Mouse (Mus musculus) liver, embryonic 13.5 days (tissue): Measurements from ENCODE around the gene Tiam1. TPM values are rescaled to one million over a fixed set of nuclear protein-coding genes. Genes with fewer than 3 reads are reported as not detected.
A peak's percentile ranks its signal among the peaks of the same experiment; 100 is the strongest.

Experiments
- ATAC-seq: fragments of 200-750 bp; cut with Nextera tagmentation; 2 replicates; pipeline ENCODE4 v1.8.0; 2017; ENCODE audit warnings: low read depth, mild to moderate bottlenecking, moderate number of reproducible peaks, moderate library complexity
- DNase-seq: peaks from one replicate; pipeline ENCODE4 v3.0.0; 2022
- H3K27ac ChIP-seq: fragments of 300-500 bp; sonication (generic); 2 replicates; pipeline ENCODE4 v1.5.1; 2015; ENCODE audit warnings: moderate library complexity, mild to moderate bottlenecking, inconsistent platforms
- H3K27me3 ChIP-seq: fragments of 300-500 bp; sonication (generic); 2 replicates; pipeline ENCODE4 v1.6.1; 2015; ENCODE audit warnings: mild to moderate bottlenecking, inconsistent platforms
- H3K36me3 ChIP-seq: fragments of 300-500 bp; sonication (generic); 2 replicates; pipeline ENCODE4 v1.6.1; 2015; ENCODE audit warnings: mild to moderate bottlenecking, inconsistent platforms
- H3K4me1 ChIP-seq: fragments of 300-500 bp; sonication (generic); replicated peaks from 2 replicates; pipeline ENCODE4 v1.6.1; 2015; ENCODE audit warnings: inconsistent platforms
- H3K4me2 ChIP-seq: fragments of 300-500 bp; sonication (generic); 2 replicates; pipeline ENCODE4 v1.6.1; 2015; ENCODE audit warnings: inconsistent platforms, mild to moderate bottlenecking, moderate library complexity
- H3K4me3 ChIP-seq: fragments of 300-500 bp; sonication (generic); replicated peaks from 2 replicates; pipeline ENCODE4 v1.5.1; 2015; ENCODE audit warnings: mild to moderate bottlenecking, inconsistent platforms
- H3K9ac ChIP-seq: fragments of 300-500 bp; sonication (generic); 2 replicates; pipeline ENCODE4 v1.6.1; 2015; ENCODE audit warnings: mild to moderate bottlenecking, inconsistent platforms
- H3K9me3 ChIP-seq: fragments of 300-500 bp; sonication (generic); replicated peaks from 2 replicates; pipeline ENCODE4 v1.6.1; 2016; ENCODE audit warnings: inconsistent platforms
- WGBS: fragments of 180-500 bp; shearing (Covaris S2); methylation state at CpG from one replicate; pipeline ENCODE4 v1.1.7; 2015; ENCODE audit not compliant: insufficient replicate concordance; 5-methylcytosine and 5-hydroxymethylcytosine counted together
- polyA plus RNA-seq: library from polyadenylated mRNA; unstranded; fragments of >200 nt; fragmentation: Nextera tagmentation; extraction: Ambion mirVana; gene quantifications from 2 replicates; pipeline ENCODE4 v1.2.1, GENCODE M21; 2015

Gene Tiam1
- polyA plus RNA-seq, 1 experiment from 2014 or later, result 4.8 TPM

GRCm38 (mm10) chr16:89962876-89963275 is 180.7 kb downstream of the Tiam1 start:
- Histone ChIP-seq H3K9ac (no peak overlapping the region), H3K9me3 (0 out of 2 replicates have a peak, but pooled peaks cover 5% of the 10 kb centered on the region), H3K27me3 (peaks cover 40% of the 10 kb centered on the region), H3K4me3 (no peak overlapping the region), H3K27ac (no peak overlapping the region), H3K4me2 (no peak overlapping the region), H3K4me1 (peaks cover 8% of the 10 kb centered on the region), H3K36me3 (no peaks in the 10 kb centered on the region)
- peak; percentile 26; the same call in 1 of the 2 replicates for ATAC-seq
- 77% methylated on average over 14 of the region's 14 CpGs for WGBS
- no peak for DNase-seq

DNA sequence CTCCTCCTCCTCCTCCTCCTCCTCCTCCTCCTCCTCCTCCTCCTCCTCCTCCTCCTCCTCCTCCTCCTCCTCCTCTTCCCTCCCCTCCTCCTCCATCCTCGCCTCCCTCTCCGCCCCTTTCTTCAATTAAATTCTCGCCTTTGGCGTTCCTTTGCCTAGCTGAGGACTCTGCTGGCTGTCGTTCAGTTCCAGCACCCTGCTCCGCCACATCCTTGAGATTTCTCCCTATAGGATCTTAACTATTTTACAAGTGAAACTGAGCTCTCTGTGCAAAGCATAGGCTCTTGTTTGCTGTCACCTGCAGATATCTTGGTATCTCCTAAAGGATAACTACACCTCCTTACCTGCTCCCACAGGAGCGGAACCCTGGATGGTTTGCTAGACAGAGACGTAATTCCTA is 182.7 kb downstream of the Tiam1 start:
- Histone ChIP-seq H3K9ac (no peak overlapping the region), H3K9me3 (0 out of 2 replicates have a peak, but pooled peaks cover 5% of the 10 kb centered on the region), H3K4me1 (peaks cover 8% of the 10 kb centered on the region), H3K36me3 (no peaks in the 10 kb centered on the region), H3K27me3 (peaks cover 41% of the 10 kb centered on the region), H3K4me3 (no peak overlapping the region), H3K27ac (no peak overlapping the region), H3K4me2 (peak overlapping the region; percentile 61)
- no peak for ATAC-seq
- DNase-seq, result no peak
- WGBS, result 33% methylated on average over 6 of the region's 8 CpGs

- no peak for ATAC-seq
- Histone ChIP-seq H3K9ac (0 out of 2 replicates have a peak overlapping the region, but pooled peaks have one; percentile 29), H3K27ac (no peak overlapping the region), H3K4me3 (peak overlapping the region; percentile 46), H3K27me3 (peaks cover 41% of the 10 kb centered on the region), H3K36me3 (no peaks in the 10 kb centered on the region), H3K4me1 (peaks cover 8% of the 10 kb centered on the region), H3K4me2 (peak overlapping the region; percentile 61), H3K9me3 (0 out of 2 replicates have a peak, but pooled peaks cover 5% of the 10 kb centered on the region)
- DNase-seq, result no peak
- 1% methylated on average over 33 of the region's 33 CpGs for WGBS
Observed at GRCm38 (mm10) chr16:89960186-89960878, 183.2 kb downstream of the Tiam1 start.

DNA sequence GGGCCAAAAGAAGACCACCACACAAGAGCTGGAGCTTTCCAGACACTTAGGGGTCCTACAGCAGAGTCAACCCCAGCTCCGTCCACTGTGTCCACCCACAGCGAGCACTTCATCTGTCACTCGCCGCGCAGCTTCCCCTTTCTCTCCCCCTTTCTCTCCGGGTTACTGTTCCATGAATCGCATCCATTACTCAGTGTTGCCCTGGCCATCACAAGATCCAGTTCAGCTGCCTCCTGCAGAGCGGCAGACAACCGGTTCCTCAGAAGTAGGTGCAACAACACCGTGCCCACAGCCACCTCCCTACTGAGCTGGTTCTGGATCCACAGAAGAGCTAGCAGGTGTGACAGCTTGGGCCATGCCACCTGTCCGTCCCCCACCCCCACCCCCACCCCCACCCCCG is 184.6 kb downstream of the Tiam1 start:
- no peak for DNase-seq
- 15% methylated on average over 12 of the region's 12 CpGs for WGBS
- Histone ChIP-seq H3K4me3 (no peak overlapping the region), H3K27ac (no peak overlapping the region), H3K27me3 (peaks cover 41% of the 10 kb centered on the region), H3K4me1 (peaks cover 8% of the 10 kb centered on the region), H3K9me3 (no peaks in the 10 kb centered on the region), H3K4me2 (no peak overlapping the region), H3K9ac (no peak overlapping the region), H3K36me3 (no peaks in the 10 kb centered on the region)
- no peak for ATAC-seq

DNA sequence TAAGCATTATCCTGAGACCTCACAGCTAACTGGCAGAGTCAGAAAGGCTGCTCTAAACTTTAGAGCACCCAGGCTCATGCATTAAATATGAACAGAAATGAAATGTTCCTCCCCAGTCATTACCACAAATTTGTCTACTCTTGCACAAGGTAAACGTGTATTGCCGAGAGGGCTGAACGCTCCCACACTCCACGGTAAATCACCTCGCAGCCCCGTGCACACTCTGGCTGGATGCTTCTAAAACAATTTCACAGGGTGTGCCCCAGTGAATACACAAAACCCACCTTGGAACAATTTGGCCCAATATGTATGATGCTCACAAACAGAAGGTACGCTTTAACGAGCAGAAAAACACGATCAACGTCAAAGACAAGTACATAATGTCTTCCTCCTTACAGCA is 185.5 kb downstream of the Tiam1 start:
- WGBS, result 78% methylated on average over 10 of the region's 10 CpGs
- Histone ChIP-seq H3K4me1 (peaks cover 8% of the 10 kb centered on the region), H3K9ac (no peak overlapping the region), H3K27ac (no peak overlapping the region), H3K4me2 (no peak overlapping the region), H3K4me3 (no peak overlapping the region), H3K9me3 (no peaks in the 10 kb centered on the region), H3K27me3 (peaks cover 41% of the 10 kb centered on the region), H3K36me3 (no peaks in the 10 kb centered on the region)
- ATAC-seq (no peak), DNase-seq (no peak)

DNA sequence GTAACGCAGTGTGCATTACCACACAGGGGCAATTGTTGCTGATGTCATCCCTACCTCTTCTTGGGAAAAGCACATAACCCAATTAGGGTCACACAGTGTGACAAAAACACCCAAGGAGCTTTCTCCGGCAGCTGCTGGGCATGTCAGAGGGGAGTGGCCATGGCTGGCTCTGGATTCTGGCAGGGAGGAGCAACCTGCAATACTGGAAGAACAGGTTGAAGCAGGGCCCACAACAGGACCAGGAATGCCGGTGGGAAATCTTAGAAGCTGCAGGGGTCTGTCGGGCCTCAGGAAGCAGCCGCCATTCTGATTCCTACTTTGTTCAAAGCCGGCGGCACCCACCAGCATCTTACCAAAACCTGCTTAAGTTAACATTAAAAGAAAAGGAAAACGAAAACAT is 189.0 kb downstream of the Tiam1 start:
- no peak overlapping the region for H3K4me2 ChIP-seq
- 73% methylated on average over 8 of the region's 8 CpGs for WGBS
- no peak overlapping the region for H3K9ac ChIP-seq
- H3K4me1 ChIP-seq, result no peaks in the 10 kb centered on the region
- no peak overlapping the region for H3K27ac ChIP-seq
- no peaks in the 10 kb centered on the region for H3K9me3 ChIP-seq
- H3K36me3 ChIP-seq, result no peaks in the 10 kb centered on the region
- DNase-seq (no peak), ATAC-seq (no peak)
- peaks cover 14% of the 10 kb centered on the region for H3K27me3 ChIP-seq
- no peak overlapping the region for H3K4me3 ChIP-seq

DNA sequence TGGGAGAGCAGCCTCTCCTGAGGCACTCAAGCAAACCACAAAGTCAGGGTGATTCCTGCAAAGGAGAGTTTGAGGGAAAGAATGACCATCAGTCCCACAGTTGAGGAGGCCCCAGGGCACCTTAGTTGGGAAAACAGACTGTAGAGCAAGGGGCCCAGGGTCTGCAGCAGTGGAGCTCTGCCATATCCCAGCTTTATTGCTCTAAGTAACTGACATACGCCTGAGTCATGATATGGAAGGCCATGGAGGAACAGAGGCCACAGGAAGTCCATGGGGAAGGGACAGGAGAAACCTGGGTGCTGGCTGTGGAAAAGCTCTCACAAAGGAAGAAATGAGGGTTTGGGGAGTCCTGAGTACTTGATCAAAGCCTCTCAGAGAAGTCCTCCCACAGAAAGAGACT is 189.5 kb downstream of the Tiam1 start:
- DNase-seq (no peak), ATAC-seq (no peak)
- H3K27ac ChIP-seq, result no peak overlapping the region
- no peaks in the 10 kb centered on the region for H3K9me3 ChIP-seq
- H3K9ac ChIP-seq, result no peak overlapping the region
- H3K36me3 ChIP-seq, result no peaks in the 10 kb centered on the region
- 41% methylated on average over 1 of the region's 1 CpGs for WGBS
- H3K4me1 ChIP-seq, result no peaks in the 10 kb centered on the region
- H3K27me3 ChIP-seq, result peaks cover 10% of the 10 kb centered on the region
- no peak overlapping the region for H3K4me3 ChIP-seq
- no peak overlapping the region for H3K4me2 ChIP-seq

DNA sequence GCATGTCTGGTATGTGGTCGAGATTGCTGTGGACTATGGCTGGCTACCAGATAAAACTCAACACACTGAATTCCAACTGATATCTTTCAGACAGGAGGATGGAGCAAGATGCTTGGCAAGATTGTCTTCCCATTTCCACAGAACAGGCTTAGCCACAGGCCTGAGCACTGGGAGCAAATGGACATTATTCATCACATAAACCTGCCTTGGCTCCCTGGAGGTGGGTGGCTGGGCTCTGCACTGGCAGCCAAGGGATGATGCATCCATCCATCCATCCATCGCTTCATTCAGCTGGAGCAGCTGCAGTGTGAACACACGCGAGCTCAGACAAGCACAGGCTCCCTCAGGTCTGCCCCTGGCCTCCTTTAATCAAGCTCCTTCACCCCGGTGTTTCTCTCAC is 190.7 kb downstream of the Tiam1 start:
- H3K27ac ChIP-seq, result no peak overlapping the region
- WGBS, result 69% methylated on average over 5 of the region's 5 CpGs

DNA sequence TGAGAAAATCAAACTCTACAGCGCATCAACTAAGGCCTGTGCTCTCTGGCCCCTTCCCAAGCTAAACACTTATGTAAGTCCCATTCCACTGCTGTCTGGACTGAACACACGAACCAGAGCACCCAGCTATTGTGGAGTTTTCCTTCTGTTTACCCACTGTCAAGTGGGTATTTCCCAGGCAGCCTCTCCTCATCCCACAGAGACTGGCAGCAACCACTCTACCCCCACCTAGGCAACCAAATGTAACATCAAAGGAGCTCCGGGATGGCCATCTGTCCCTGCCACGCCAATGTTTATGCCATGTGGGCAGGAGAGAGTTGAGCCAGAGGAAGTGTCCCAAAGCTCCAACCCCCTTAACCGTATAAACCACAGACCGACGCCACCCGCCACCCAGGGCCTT is 192.8 kb downstream of the Tiam1 start:
- ATAC-seq (no peak), DNase-seq (no peak)
- H3K9ac ChIP-seq, result no peak overlapping the region
- H3K27ac ChIP-seq, result no peak overlapping the region
- H3K9me3 ChIP-seq, result no peaks in the 10 kb centered on the region
- no peaks in the 10 kb centered on the region for H3K4me1 ChIP-seq
- whole genome bisulfite sequencing, result 75% methylated on average over 8 of the region's 8 CpGs
- no peak overlapping the region for H3K4me3 ChIP-seq
- H3K27me3 ChIP-seq, result no peaks in the 10 kb centered on the region
- H3K36me3 ChIP-seq, result no peaks in the 10 kb centered on the region
- no peak overlapping the region for H3K4me2 ChIP-seq

More for the DNA sequence above, 190.7 kb downstream of the Tiam1 start:
- Histone ChIP-seq H3K4me3 (no peak overlapping the region), H3K36me3 (no peaks in the 10 kb centered on the region), H3K4me1 (no peaks in the 10 kb centered on the region), H3K27me3 (0 out of 2 replicates have a peak, but pooled peaks cover under 1% of the 10 kb centered on the region), H3K9me3 (no peaks in the 10 kb centered on the region), H3K9ac (no peak overlapping the region), H3K4me2 (no peak overlapping the region)
- no peak for DNase-seq
- ATAC-seq, result no peak

GRCm38 (mm10) chr16:89950251-89950650 is 193.3 kb downstream of the Tiam1 start:
- Histone ChIP-seq H3K4me1 (no peaks in the 10 kb centered on the region), H3K9me3 (no peaks in the 10 kb centered on the region), H3K9ac (no peak overlapping the region), H3K36me3 (no peaks in the 10 kb centered on the region), H3K27me3 (no peaks in the 10 kb centered on the region), H3K27ac (no peak overlapping the region), H3K4me2 (no peak overlapping the region), H3K4me3 (no peak overlapping the region)
- no peak for ATAC-seq
- no peak for DNase-seq
- 78% methylated on average over 6 of the region's 6 CpGs for WGBS

DNA sequence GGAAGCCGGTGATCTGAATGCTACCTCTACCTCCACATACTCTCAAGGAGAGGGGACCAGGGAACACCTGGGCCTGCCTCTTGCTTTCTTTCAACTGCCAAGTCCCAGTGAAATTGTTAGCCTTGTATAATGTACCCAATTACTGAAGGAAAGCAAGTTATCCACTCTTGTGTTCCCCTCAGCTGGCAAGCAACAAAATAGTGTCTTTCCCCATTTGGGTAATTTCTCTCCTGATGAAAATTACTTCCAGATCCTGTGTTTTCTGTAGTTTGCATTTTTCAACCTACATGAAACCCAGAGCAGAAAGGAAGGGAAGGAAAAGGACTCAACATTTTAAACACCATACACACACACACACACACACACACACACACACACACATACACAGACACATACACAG is 195.5 kb downstream of the Tiam1 start:
- no peak for DNase-seq
- H3K27me3 ChIP-seq, result no peaks in the 10 kb centered on the region
- WGBS, result 74% methylated on average over 1 of the region's 1 CpGs
- H3K4me2 ChIP-seq, result no peak overlapping the region
- no peak for ATAC-seq
- H3K9ac ChIP-seq, result no peak overlapping the region
- no peak overlapping the region for H3K27ac ChIP-seq
- H3K4me3 ChIP-seq, result no peak overlapping the region
- H3K9me3 ChIP-seq, result no peaks in the 10 kb centered on the region
- no peaks in the 10 kb centered on the region for H3K36me3 ChIP-seq
- H3K4me1 ChIP-seq, result no peaks in the 10 kb centered on the region

GRCm38 (mm10) chr16:89946816-89947215 is 196.8 kb downstream of the Tiam1 start:
- 76% methylated on average over 11 of the region's 11 CpGs for WGBS
- no peaks in the 10 kb centered on the region for H3K4me1 ChIP-seq
- H3K4me3 ChIP-seq, result no peak overlapping the region
- no peak overlapping the region for H3K9ac ChIP-seq
- no peaks in the 10 kb centered on the region for H3K36me3 ChIP-seq
- H3K9me3 ChIP-seq, result no peaks in the 10 kb centered on the region
- H3K27me3 ChIP-seq, result no peaks in the 10 kb centered on the region
- ATAC-seq (no peak), DNase-seq (no peak)
- H3K27ac ChIP-seq, result no peak overlapping the region
- H3K4me2 ChIP-seq, result no peak overlapping the region
